Mouse (Mus musculus): ENCODE results near the gene Bahcc1. TPM values are rescaled to one million over a fixed set of nuclear protein-coding genes. Genes with fewer than 3 reads are reported as not detected.

Gene Bahcc1
- 2.8 and 3.3 TPM in 2 replicates for polyA plus RNA-seq (2015; fragmentation: Nextera tagmentation; extraction: Ambion mirVana)

DNA sequence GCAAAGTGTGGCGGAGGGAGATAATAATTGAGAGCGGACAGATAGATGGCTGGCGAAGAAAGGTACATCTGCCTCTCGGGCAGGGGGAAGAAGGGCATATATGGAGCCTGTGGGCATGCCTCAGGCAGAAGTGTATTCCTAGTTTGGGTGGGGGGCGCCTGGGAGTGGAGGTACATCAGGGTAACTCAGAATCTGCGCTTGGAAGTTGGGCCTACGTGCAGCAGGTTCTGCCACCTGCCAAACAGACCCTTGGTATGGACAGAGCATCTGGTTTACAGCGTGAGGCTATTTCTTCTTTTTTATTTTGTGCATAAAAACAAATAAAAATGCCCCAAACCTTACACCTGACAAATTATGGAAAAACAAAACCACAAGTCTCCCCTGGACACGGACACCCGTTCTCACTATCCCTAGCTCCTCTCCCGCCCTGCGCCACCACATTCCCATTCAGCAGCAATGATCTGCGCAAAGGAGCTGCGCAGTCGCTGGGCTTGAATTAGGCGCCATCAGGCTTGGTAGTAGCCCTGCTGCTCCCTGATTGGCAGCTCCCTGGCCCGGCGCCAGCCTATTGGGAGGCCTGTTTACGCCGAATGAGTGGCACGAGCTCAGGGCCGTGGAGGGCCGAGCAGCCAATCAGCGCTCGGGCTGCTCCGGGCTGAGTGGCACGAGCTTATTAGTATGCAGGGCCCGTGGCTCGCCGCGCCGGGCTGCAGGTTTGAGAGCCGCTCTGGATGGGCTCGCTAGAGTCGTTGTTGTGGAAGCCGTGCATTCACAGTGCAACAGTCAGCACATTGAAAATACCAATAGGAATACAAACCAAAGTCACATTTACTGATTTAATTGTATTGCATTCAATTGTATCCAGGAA lies at the start of gene Bahcc1:
Gene Bahcc1 (plus strand): TSS at position 718 of the 868 bp plus-strand sequence.

Small RNA genes lying within 50 kb of the gene (microRNA-seq; reads per million reads assigned to microRNA genes)
- gene Gm47297: 0 reads per million in 2 experiments

Other genes with a start within 250 kb of the Bahcc1 start
- gene Aatk, start 185.8 kb upstream of the Bahcc1 start, polyA plus RNA-seq (2015; fragmentation: Nextera tagmentation; extraction: Ambion mirVana): 6.3 and 7.4 TPM in 2 replicates
- 16.1 and 17.1 TPM in 2 replicates for gene Cep131, start 146.1 kb upstream of the Bahcc1 start, polyA plus RNA-seq (2015; fragmentation: Nextera tagmentation; extraction: Ambion mirVana)
- gene Tepsin, start 134.2 kb upstream of the Bahcc1 start, polyA plus RNA-seq (2015; fragmentation: Nextera tagmentation; extraction: Ambion mirVana): 8.4 and 8.9 TPM in 2 replicates
- 89.7 and 97.9 TPM in 2 replicates for gene Ndufaf8, start 134.0 kb upstream of the Bahcc1 start, polyA plus RNA-seq (2015; fragmentation: Nextera tagmentation; extraction: Ambion mirVana)
- 36.1 and 43.6 TPM in 2 replicates for gene Slc38a10, start 81.6 kb upstream of the Bahcc1 start, polyA plus RNA-seq (2015; fragmentation: Nextera tagmentation; extraction: Ambion mirVana)
- gene Actg1, start 115.6 kb downstream of the Bahcc1 start, polyA plus RNA-seq (2015; fragmentation: Nextera tagmentation; extraction: Ambion mirVana): 620 and 703 TPM in 2 replicates
- 3.7 and 3.9 TPM in 2 replicates for gene Fscn2, start 128.6 kb downstream of the Bahcc1 start, polyA plus RNA-seq (2015; fragmentation: Nextera tagmentation; extraction: Ambion mirVana)
- gene Faap100, start 145.8 kb downstream of the Bahcc1 start, polyA plus RNA-seq (2015; fragmentation: Nextera tagmentation; extraction: Ambion mirVana): 13.6 and 17.9 TPM in 2 replicates
- gene Nploc4, start 204.8 kb downstream of the Bahcc1 start, polyA plus RNA-seq (2015; fragmentation: Nextera tagmentation; extraction: Ambion mirVana): 26.1 and 28.5 TPM in 2 replicates
- gene Tspan10, start 209.7 kb downstream of the Bahcc1 start, polyA plus RNA-seq (2015; fragmentation: Nextera tagmentation; extraction: Ambion mirVana): 0.07 TPM in 1 of 2 replicates, not detected in the other
- gene Pde6g, start 220.6 kb downstream of the Bahcc1 start, polyA plus RNA-seq (2015; fragmentation: Nextera tagmentation; extraction: Ambion mirVana): 0.32 and 0.35 TPM in 2 replicates
- 40.3 and 48.5 TPM in 2 replicates for gene Oxld1, start 225.1 kb downstream of the Bahcc1 start, polyA plus RNA-seq (2015; fragmentation: Nextera tagmentation; extraction: Ambion mirVana)
- gene Ccdc137, start 225.2 kb downstream of the Bahcc1 start, polyA plus RNA-seq (2015; fragmentation: Nextera tagmentation; extraction: Ambion mirVana): 8.1 and 8.7 TPM in 2 replicates
- 28.0 and 33.5 TPM in 2 replicates for gene Arl16, start 234.7 kb downstream of the Bahcc1 start, polyA plus RNA-seq (2015; fragmentation: Nextera tagmentation; extraction: Ambion mirVana)